Mouse (Mus musculus) ES-Bruce4 (cell line): ENCODE measurements around the gene Smyd4.

Experiments used
- CTCF ChIP-seq: IDR thresholded peaks from one replicate; pipeline ENCODE4 v1.8.1; 2011; ENCODE audit warnings: low read depth, low read length
- POLR2A ChIP-seq: IDR thresholded peaks from one replicate; pipeline ENCODE4 v1.8.1; 2011; ENCODE audit warnings: low read length; ENCODE audit not compliant: insufficient read depth

GRCm38 (mm10) chr11:75410591-75410990 is 62.4 kb downstream of the Smyd4 start:
- TF ChIP-seq POLR2A (no peak), CTCF (no peak)
